Comparison of ENCODE assay signal across 24 mouse cellular contexts in genomic region chr2:93706407-93706806, GRCm38 (mm10).
"Had no signal": no experiment of that assay in that cellular context is flagged by ENCODE, and none has a peak within 500 bp of the region (broad histone marks: within the 10 kb centered on the region; RNA-seq: fewer than 3 reads in every experiment).

No protein-coding gene starts in this region.

- DNase-seq: gastrocnemius, postnatal 14 days; gastrocnemius, postnatal 36 days; heart, adult 2 months; heart, postnatal 14 days; heart, postnatal 36 days; kidney, adult 11 months; kidney, adult 2 months; kidney, adult 9 months; kidney, postnatal 14 days; kidney, postnatal 36 days; layer of hippocampus, postnatal 36 days; left cerebral cortex, postnatal 4 days had no signal

- H3K27ac ChIP-seq: heart, adult 2 months; heart, embryonic 13.5 days; heart, embryonic 15.5 days; hindbrain, embryonic 13.5 days; hindbrain, embryonic 15.5 days; hindbrain, postnatal 0 days; kidney, embryonic 15.5 days; kidney, postnatal 0 days; layer of hippocampus, adult 2 months; limb, embryonic 13.5 days; limb, embryonic 15.5 days; liver, embryonic 12.5 days; liver, embryonic 14.5 days had no signal

- H3K4me3 ChIP-seq: heart, adult 2 months; heart, embryonic 13.5 days; heart, embryonic 15.5 days; hindbrain, embryonic 13.5 days; hindbrain, embryonic 15.5 days; kidney, embryonic 15.5 days; layer of hippocampus, adult 2 months; limb, embryonic 13.5 days; limb, embryonic 15.5 days; liver, embryonic 12.5 days had no signal
